Mouse (Mus musculus) thymus, adult 2 months (tissue): Measurements from ENCODE around the gene Vwa7. TPM values are rescaled to one million over a fixed set of nuclear protein-coding genes. Genes with fewer than 3 reads are reported as not detected.

Experiments used
- DNase-seq: peaks from one replicate; pipeline ENCODE4 v3.0.0; 2021
- H3K27ac ChIP-seq: fragments of 200-500 bp; 2 replicates; pipeline ENCODE4 v1.5.1; 2012; ENCODE audit warnings: low read length, control low read depth; ENCODE audit not compliant: control insufficient read depth, insufficient read depth
- H3K27me3 ChIP-seq: fragments of 200-500 bp; 2 replicates; pipeline ENCODE4 v1.6.1; 2012; ENCODE audit warnings: mild to moderate bottlenecking, low read length, moderate library complexity, mixed read lengths; ENCODE audit not compliant: control insufficient read depth, insufficient read depth
- H3K36me3 ChIP-seq: fragments of 200-500 bp; 2 replicates; pipeline ENCODE4 v1.6.1; 2012; ENCODE audit warnings: mild to moderate bottlenecking, low read length, moderate library complexity; ENCODE audit not compliant: control insufficient read depth, insufficient read depth
- H3K4me1 ChIP-seq: fragments of 200-500 bp; replicated peaks from 2 replicates; pipeline ENCODE4 v1.6.1; 2012; ENCODE audit warnings: low read length; ENCODE audit not compliant: control insufficient read depth, insufficient read depth
- H3K4me3 ChIP-seq: fragments of 200-500 bp; 2 replicates; pipeline ENCODE4 v1.5.1; 2012; ENCODE audit warnings: mild to moderate bottlenecking, low read length, control low read depth, moderate library complexity; ENCODE audit not compliant: control insufficient read depth, insufficient read depth
- CTCF ChIP-seq: fragments of 200-500 bp; IDR thresholded peaks from 2 replicates; pipeline ENCODE4 v1.5.1; 2012; ENCODE audit warnings: mild to moderate bottlenecking, control low read depth, low read length, moderate library complexity, borderline replicate concordance; ENCODE audit not compliant: control insufficient read depth, poor library complexity, insufficient read depth; ENCODE audit errors: extremely low read depth
- POLR2A ChIP-seq: fragments of 200-500 bp; IDR thresholded peaks from 2 replicates; pipeline ENCODE4 v1.6.1; 2012; ENCODE audit warnings: mild to moderate bottlenecking, low read length, control low read depth, moderate library complexity; ENCODE audit not compliant: control insufficient read depth, poor library complexity, insufficient read depth; ENCODE audit errors: extremely low read depth
- WGBS: fragments of 180-500 bp; shearing (Covaris S2); methylation state at CpG from one replicate; pipeline ENCODE4 v1.1.7; 2018; 5-methylcytosine and 5-hydroxymethylcytosine counted together
- polyA plus RNA-seq: library from polyadenylated mRNA; depleted of rRNA; stranded (reverse); fragments of >200 nt; gene quantifications from 2 replicates; pipeline ENCODE4 v1.2.3, GENCODE M21; 2012

The Vwa7 gene
- polyA plus RNA-seq, 1 experiment: 1.5 TPM

GRCm38 (mm10) chr17:35045807-35046680 lies 29.7 kb downstream of the Vwa7 start:
- H3K36me3 ChIP-seq: no peaks in the 10 kb centered on the region
- no peak for DNase-seq
- peak overlapping the region; percentile 54 for H3K4me3 ChIP-seq
- peaks cover 31% of the 10 kb centered on the region for H3K4me1 ChIP-seq
- H3K27ac ChIP-seq: peak overlapping the region; percentile 6; the same call in 1 of the 2 replicates
- no peaks in the 10 kb centered on the region for H3K27me3 ChIP-seq
- 3% methylated on average over 48 of the region's 48 CpGs for WGBS
- TF ChIP-seq POLR2A (no peak), CTCF (no peak)

DNA sequence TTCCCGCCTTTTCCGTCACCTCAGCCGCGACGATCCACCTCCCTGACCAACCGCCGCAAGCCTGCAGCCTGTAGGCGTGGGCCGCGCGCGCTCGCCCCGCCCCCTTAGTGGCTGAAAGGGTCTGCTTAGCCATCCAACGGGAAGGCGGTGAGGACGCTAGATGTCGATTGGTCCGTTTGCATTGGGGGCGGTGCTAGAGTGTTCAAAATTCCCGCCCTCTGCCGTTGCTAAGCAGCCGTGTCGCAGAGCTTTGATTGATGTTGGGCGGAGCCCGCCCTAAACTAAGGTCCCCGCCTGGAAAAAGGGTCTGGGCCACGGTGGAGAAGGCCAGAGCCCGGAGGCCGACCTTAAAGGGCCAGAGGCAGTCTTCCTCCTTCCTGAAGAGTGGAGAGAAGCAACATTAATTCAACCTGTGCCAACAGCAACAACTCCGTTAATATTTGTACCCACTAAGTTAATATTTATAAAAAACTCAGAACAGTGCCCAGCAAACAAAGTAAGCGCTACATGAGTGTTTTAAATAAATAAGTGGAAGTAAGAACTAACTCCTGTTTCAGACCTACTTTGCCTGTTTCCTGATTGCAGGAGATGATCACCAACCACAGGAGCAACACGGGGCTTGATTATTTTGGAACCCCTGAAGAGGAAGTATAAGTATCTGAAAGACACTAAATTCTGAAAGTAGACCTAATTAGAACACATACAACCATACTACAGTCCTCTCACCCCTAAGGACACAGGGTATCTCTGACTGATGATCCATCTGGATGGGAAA lies 30.5 kb downstream of the Vwa7 start, which contains the start of gene Msh5:
Gene Msh5, minus strand, starts transcription at position 65 of the 775 bp plus-strand sequence.
- no peaks in the 10 kb centered on the region for H3K27me3 ChIP-seq
- peak; percentile 97 for DNase-seq
- H3K27ac ChIP-seq: peak within 1 kb of the TSS; percentile 100
- H3K4me1 ChIP-seq: peaks cover 32% of the 10 kb centered on the region
- no peaks in the 10 kb centered on the region for H3K36me3 ChIP-seq
- peak within 1 kb of the TSS; percentile 54 for H3K4me3 ChIP-seq
- 2% methylated on average over 33 of the region's 33 CpGs for WGBS
- no peak for TF ChIP-seq CTCF
- TF ChIP-seq POLR2A: no peak; the same call in none of the 2 replicates

DNA sequence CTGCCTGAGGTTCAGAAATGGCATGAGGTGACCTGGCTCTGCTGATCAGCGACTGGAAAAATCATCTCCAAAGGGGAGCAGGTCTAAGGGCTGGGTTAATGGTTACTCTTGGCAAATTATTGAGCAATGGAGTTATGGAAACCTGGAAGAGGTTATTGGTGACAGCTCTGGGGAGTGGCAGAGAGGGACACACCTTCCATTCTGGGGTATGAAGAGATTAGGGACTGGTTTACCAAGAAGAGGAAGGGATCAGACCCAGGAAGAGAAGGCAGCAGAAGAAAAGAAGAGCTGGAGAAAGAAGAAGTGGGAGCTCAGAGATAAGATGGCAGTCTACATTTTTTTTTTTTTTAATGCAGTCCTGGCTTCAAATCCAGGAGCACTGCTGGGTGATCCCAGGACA lies 31.3 kb downstream of the Vwa7 start:
- no peak for DNase-seq
- no peaks in the 10 kb centered on the region for H3K27me3 ChIP-seq
- H3K4me1 ChIP-seq: peaks cover 40% of the 10 kb centered on the region
- peaks cover 3% of the 10 kb centered on the region for H3K36me3 ChIP-seq
- 20% methylated on average over 1 of the region's 1 CpGs for WGBS
- H3K4me3 ChIP-seq: no peak overlapping the region
- peak overlapping the region; percentile 100 for H3K27ac ChIP-seq
- TF ChIP-seq CTCF: no peak
- no peak for TF ChIP-seq POLR2A

DNA sequence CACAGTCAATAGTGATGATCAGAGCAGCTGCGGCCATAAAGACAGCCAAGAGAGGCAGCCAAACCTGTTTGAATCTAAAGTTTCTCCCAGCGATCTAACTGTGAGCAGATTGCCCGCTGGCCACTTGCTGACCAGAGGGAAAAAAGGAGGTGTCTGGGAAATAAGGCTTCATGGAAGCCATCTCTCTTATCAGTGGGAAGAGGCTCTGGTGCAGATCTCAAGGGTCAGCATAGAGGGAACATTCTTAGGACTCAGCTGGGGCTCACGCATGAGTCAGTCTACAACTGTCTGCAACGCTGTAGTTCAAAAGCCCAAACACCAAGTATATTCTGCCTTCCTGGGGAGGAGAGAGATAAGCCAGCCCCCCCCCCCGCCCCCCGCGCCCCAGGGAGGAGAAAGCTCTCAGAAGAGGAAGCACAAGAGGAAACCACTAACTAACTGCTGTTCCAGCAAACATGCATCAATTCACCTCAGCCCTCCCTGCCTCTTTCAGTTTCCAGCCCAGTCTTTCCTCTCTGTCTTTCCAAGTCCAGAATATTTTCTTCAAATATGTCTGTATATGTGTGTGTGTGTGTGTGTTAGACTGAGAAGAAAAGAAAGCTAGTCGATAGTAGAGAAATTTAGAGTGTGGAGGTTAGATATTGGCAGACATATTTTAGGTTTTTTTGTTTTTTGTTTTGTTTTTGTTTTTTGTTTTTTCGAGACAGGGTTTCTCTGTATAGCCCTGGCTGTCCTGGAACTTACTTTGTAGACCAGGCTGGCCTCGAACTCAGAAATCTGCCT lies 32.0 kb downstream of the Vwa7 start:
- Histone ChIP-seq H3K27ac (peak overlapping the region; percentile 100), H3K4me3 (peak overlapping the region; percentile 25), H3K36me3 (peaks cover 10% of the 10 kb centered on the region), H3K4me1 (peaks cover 44% of the 10 kb centered on the region), H3K27me3 (no peaks in the 10 kb centered on the region)
- DNase-seq: peak; percentile 56
- TF ChIP-seq CTCF (no peak), POLR2A (no peak)
- WGBS: 2% methylated on average over 11 of the region's 11 CpGs

GRCm38 (mm10) chr17:35048932-35049440 lies 32.6 kb downstream of the Vwa7 start:
- Histone ChIP-seq H3K27ac (peak overlapping the region; percentile 86), H3K27me3 (no peaks in the 10 kb centered on the region), H3K36me3 (peaks cover 16% of the 10 kb centered on the region), H3K4me3 (no peak overlapping the region), H3K4me1 (peaks cover 44% of the 10 kb centered on the region)
- DNase-seq: no peak
- WGBS: 33% methylated on average over 5 of the region's 5 CpGs
- TF ChIP-seq CTCF (no peak), POLR2A (no peak)
